Mouse (Mus musculus) B cell, adult (primary cell): Measurements from ENCODE around the gene Lig3. TPM values are rescaled to one million over a fixed set of nuclear protein-coding genes. Genes with fewer than 3 reads are reported as not detected.

Experiments used
- total RNA-seq: library from RNA; stranded (reverse); gene quantifications from 4 replicates; pipeline ENCODE4 v1.2.4, GENCODE M21; 2023; ENCODE audit not compliant: inconsistent age

The Lig3 gene
- 32.4 to 37.1 TPM (median 33.9 TPM) in 4 replicates for total RNA-seq

GRCm38 (mm10) chr11:82780983-82781903 lies at the start of gene Lig3:
Gene Lig3, plus strand, starts transcription at chr11:82781108.

GRCm38 (mm10) chr11:82763742-82764437 lies 17.0 kb upstream of the Lig3 start, which contains the start of the genes Cct6b and Zfp830:
Gene Cct6b, minus strand, starts transcription at chr11:82764321.
Gene Zfp830, plus strand, starts transcription at chr11:82764345.

Other genes with a start within 250 kb of the Lig3 start
- gene Cct6b, start 16.8 kb upstream of the Lig3 start, total RNA-seq: 0.39 TPM in 1 of 4 replicates, not detected in the others
- gene Zfp830, start 16.8 kb upstream of the Lig3 start, total RNA-seq: 39.1 to 42.6 TPM (median 41.3 TPM) in 4 replicates
- 15.3 to 18.5 TPM (median 18.0 TPM) in 4 replicates for gene Rffl, start 90.1 kb downstream of the Lig3 start, total RNA-seq
- gene Rad51d, start 109.5 kb downstream of the Lig3 start, total RNA-seq: 19.3 to 25.6 TPM (median 21.3 TPM) in 4 replicates
- not detected in 4 replicates for gene Fndc8, start 111.0 kb downstream of the Lig3 start, total RNA-seq
- 64.6 to 73.7 TPM (median 69.9 TPM) in 4 replicates for gene Nle1, start 127.3 kb downstream of the Lig3 start, total RNA-seq
- not detected in 4 replicates for gene Unc45b, start 129.4 kb downstream of the Lig3 start, total RNA-seq
- 15.8 to 31.5 TPM (median 20.0 TPM) in 4 replicates for gene Slfn5, start 170.2 kb downstream of the Lig3 start, total RNA-seq
- 17.8 to 28.1 TPM (median 21.1 TPM) in 4 replicates for gene Slfn9, start 210.7 kb downstream of the Lig3 start, total RNA-seq
- 32.8 to 43.5 TPM (median 41.5 TPM) in 4 replicates for gene Slfn8, start 239.7 kb downstream of the Lig3 start, total RNA-seq